Mouse (Mus musculus) embryo, embryonic 10 days (tissue): ENCODE results near the gene Cirbp.

Source experiments
- DNase-seq: peaks from one replicate; pipeline ENCODE4 v3.0.0-alpha.2; 2015; ENCODE audit warnings: low spot score

Gene Cirbp

DNA sequence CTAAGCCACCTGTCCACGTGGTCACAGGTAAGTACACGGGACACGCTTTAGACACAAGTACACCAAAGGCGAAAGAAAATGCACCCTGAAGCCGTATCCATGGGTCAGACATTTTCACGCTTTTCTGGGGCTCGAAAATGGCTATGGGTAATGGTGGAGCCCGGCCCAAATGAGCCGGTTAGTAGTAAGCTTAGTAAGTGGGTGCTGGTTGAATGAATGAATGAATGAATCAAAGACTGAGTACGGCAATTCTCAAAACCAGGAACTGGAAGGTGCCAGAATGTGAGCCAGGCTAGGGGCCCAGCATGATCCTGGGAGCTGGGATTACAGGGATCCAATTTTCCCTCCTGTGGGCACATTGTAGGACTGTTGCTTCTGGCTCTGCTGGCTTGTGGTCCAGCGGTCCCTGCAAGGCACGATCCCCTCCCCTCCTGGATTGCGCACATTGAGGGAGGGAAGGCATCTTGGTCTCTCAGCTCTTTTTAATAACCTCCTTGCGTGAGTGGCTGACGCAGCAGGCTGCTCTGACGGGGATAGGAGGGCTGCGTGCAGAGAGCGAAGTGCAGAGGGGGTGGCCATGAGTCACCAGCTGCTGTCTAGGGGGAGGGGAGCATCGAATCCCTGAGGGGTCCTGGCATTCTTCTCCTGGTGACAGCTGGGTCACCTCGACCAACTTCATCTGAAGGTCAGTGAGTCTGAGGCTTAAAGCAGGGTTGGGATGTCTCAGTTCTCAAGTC, at the start of gene Cirbp:
TSS of gene Cirbp (plus strand) at position 594 of the 737 bp plus-strand sequence.
- peak; percentile 59 for DNase-seq

DNA sequence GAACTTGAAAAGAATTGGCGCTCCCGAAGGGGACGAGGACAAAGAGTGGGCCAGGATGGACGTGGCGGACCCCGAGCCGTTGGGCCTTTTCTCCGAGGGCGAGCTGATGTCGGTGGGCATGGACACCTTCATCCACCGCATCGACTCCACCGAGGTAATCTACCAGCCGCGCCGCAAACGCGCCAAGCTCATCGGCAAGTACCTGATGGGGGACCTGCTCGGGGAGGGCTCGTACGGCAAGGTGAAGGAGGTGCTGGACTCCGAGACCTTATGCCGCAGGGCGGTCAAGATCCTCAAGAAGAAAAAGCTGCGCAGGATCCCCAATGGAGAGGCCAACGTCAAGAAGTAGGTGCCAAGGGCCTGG, 49.2 kb upstream of the Cirbp start:
- no peak for DNase-seq

DNA sequence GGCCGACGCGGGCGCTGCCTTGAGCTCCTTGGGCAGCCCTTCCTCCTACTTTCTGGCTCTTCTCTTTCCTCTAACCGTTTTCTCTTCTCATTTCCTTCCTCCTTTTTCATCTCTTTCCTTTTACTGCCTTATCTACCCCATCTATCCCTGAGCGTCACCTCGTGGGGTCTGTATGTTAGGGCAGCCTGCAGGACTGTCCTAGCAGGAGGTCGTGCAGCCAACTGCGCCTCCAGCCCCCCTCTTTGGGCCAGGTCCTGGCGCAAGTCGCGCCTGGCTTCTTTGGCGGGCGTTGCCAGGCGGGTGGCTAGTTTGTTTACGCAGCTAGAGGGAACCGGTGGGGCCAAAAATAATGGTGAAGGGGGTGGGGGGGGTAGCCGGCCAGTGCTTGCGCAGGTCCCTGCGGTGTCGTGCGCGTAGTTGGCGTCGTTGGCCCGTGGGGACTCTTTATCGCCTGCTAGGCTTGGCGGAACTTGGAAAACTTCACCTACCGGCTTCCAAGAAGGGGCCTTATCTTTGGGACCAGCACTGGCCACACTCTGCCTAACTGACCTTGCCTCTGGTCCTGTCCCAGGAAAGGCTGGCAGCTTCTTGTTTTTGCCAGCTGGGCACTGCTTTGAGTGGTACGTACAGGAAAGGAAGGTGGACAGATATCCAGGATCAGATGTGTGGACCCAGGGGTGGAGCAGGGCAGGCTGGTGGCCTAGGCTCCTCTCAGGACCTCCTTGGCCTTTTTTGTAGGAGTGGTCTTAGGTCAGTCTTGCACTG, 48.7 kb upstream of the Cirbp start:
- DNase-seq: no peak

DNA sequence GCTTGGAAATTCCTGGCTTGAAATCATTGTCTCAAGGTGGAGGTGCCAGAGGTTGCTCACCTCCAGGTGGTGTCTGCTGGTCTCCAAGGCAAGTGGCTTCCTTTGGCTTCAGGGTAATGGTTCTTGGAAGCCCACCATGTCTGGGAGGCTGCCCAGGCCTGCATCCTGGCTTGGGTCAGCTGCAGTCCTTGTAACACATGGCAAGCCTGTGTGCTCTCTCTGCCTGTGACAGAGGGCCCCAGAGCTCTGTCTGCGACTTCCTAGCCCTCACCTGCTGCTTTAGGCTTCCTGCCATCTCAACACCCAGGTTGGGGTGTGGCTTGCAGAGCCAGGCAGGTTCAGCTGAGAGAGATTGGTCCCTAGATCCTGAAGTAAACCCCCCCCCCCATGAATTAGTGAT, 48.0 kb upstream of the Cirbp start:
- DNase-seq: no peak

DNA sequence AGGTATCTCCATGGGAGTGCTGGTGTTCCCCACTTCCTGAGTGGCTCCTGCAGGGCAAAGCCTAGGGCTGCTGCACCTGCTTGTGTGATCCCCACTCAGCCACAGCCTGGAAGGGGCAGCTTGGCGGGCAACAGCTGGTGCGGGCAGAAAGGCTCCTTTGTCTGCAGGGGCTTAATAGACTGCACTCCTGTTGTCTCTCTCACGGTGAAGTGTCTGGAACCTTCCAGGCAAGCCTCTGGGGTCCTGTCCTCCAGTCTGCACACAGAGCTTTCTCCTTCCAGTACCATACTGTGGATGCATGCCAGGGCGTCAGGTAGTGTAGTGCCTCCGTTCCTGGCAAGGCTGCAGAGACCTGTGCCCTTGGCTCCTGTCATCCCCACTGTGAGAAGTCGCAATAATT, 47.2 kb upstream of the Cirbp start:
- DNase-seq: no peak

DNA sequence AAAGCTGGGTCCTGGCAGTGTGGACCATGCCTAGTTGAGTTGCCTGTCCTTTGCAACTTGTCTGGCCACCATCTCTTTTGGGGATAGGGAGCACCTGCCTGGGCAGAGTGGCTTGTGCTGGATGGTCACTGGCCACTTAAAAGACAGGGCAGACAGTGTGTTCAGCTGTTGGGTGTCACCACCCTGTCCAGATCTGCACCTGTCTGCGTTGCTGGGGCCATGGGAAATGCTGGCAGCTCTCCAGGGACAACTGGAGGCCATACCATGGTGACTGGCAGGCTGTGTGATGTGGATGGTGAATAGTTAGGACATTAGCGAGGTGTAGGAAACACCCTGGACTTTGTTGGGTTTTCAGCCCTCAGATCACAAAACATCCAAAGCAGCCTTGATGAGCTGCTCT, 45.6 kb upstream of the Cirbp start:
- DNase-seq: no peak

DNA sequence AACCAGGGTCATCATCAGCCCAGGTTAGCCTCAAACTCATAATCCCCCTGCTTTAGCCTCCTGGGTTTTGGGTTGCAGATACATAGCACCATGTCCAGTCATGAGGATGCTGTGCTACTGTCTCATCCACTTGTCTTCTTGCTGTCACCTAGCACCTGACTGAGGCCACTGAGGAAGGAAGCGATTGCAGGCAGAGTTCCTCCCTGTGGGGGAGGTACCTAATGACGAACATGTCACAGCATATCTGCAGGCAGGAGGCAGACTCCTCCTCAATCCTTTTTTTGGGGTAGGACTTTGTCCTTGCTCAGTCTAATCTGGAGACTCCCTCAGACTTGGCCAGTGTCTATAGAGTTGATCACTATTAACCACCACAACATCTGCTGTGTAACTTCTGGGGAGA, 44.1 kb upstream of the Cirbp start:
- no peak for DNase-seq

DNA sequence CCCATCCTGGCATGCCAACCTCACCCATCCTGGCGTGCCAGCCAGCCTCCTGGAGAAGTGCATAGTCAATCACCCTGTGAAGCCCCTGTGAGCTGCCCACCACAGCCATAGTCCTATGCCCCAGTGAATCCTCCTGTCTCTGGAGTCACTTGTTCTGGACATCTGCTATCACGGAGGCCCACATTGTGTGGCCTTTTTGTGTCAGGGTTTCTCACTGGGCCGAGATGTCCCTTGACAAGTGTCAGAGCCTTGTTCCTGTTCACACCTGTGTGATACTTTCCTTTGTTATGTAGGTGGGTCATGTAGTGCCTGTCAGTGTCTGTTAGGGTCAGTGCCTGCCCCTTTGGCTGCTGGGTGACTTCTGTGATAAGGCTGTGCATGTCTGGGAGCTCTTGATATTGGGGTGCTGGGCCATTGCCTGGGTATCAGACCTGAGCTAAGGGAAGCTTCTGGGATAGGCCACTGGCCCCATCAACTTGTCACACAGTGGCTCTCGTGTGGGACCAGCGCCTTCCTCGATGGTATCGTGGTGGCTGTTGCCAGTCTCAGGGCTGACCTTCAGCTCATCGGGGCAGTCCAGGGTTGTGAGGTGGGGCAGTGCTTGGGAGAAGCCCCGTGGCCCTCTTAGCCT, 41.7 kb upstream of the Cirbp start:
- DNase-seq: no peak

DNA sequence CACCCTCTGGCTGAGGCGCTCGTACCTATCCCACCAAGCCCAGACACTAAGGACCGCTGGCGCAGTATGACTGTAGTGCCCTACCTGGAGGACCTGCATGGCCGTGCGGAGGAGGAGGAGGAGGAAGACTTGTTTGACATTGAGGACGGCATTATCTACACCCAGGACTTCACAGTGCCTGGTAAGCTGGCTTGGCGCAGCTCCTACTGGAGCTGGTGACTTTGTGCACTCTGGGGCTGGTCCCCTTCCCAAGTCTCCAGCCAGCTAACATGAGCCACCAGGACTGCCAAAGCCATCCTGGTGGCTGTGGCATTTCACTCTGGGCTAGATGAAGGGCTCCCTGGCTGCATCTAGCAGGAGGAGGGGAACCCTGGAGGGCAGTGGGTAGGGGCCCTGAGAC, 37.9 kb upstream of the Cirbp start:
- DNase-seq: no peak

DNA sequence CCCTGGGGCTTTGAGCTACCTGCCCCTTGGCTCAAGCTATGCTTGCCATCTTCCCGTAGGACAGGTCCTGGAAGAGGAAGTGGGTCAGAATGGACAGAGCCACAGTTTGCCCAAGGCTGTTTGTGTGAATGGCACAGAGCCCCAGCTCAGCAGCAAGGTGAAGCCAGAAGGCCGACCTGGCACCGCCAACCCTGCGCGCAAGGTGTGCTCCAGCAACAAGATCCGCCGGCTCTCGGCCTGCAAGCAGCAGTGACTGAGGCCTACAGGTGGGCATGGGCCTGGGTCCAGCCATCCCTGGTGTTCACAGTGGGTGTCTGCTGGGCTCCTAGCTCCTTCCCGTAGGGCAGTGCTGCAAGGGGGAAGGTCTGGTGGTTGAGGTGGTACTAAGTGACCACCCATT, 35.9 kb upstream of the Cirbp start:
- no peak for DNase-seq

DNA sequence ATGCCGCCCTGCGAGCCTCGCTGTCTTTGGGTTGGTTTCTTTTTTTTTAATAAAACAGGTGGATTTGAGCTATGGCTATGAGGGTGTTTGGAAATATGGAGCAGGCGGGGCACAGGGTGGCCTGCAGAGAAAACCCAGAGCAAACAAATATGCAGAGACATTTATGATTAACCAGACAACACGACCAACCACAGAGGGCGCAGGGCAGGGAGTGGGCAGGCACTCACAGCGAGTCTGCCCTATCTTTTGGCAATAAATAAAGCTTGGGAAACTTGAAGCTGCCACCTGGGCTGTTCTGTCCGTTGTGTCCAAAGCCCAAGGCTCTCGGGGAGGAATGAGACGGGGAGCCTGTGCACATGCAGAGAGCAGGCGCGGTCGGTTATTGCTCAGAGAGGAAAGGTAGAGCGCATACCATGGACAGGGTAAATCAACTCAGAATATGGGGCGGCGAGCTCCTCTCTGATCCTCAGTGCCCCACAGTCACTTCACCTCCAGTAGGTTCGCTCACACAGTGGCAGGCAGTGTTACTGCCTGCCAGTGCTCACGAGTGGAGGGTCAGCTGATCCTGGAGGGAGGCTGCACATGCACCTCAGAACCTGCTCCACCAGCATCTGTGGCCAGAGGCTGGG, 35.3 kb upstream of the Cirbp start:
- no peak for DNase-seq

DNA sequence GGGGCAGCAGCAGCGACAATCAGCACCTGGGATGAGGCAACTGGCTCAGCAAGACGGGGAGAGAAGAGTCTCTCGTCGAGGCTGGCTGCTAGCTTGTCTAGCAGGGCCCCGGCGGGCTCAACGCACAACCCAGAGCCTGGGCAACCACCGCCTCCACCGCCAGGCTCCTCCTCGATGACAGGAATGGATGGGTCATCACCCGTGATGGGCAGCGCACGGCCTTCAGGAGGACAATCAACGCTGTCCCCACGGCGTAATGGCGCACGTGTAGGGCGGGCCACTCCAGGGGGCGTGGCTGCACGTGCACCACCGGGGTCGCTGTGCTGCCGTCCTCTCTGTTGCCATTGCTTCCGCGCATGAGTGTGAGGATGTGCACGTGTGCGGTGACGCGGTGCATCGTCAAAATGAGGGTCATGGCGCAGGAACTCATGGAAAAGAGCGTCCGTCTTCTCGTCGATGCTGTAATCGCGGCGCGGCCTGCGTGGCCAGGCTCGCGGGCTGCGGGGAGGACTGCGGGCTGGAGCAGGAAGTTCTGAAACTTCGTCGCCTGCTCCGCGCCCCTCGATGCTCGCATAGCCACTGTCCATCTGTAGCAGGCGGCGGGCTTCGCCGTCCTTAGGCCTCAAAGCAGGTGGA, 34.4 kb upstream of the Cirbp start:
- peak; percentile 86 for DNase-seq

DNA sequence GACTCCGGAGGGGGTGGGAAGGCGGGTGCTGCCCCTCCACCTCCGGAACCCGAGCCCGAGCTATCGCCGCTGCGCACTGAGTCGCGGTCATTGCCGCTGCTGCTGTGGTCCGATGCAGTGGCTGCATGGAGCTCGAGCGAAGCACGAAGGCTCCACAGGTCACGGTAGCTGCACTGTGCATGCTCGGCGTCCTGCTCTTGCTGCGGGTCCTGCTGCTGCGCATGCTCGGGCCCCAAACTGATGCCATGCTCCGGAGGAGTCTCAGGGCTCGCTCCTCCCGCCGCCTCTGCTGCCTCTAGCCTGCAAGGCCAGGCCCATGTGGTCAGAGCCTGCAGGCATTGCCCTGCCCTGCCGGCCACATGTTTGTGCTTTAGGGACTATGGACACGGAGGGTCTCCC, 33.8 kb upstream of the Cirbp start:
- DNase-seq: peak; percentile 58

DNA sequence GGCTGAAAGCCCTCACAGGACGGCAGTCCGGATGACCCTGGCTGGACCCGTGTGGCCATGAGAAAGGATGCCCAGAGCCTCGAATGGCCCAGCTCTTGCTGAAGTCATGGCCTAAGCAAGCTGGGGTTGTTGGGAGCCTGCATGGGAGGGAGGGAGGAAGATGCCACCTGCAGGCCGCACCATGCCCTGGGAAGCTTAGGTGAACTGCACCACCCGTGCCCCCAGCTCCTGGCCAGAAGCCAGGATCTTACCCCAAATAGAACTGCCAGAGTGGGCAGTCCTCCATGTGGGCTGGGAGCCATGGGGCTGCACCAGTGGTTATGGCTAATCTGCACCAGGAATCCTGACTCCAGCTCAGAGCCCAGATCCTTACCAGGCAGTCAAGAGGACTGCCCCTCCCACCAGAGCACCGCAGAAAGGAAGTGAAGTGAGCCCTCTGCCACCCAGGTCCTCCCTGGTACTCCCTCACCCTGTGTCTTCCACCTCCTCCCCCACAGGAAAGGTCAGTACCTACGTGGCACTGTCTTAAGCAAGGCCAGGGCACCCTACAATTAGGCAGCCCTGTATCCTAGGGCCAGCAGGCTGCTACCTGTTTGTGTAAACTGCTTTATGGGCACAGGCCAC, 32.4 kb upstream of the Cirbp start:
- DNase-seq: no peak

DNA sequence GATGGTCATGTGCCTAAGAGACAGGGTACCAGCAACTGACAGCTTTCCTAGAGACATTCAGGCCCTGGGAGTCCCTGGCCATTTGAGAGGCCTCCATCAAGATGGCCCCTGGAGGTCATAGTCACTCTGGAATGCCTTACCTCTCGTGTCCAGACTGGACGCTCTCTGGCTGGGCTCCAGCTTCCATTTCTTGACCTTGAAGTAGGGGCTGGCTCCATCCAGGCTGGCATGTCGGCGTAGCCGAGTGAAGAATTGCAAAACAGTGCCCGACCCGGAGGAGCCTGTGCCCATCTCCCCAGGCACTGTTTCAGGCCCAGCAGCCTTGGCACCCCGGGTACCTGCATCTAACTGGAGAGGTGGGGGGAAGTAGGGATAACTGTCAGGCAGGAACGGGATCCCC, 31.4 kb upstream of the Cirbp start:
- DNase-seq: no peak

DNA sequence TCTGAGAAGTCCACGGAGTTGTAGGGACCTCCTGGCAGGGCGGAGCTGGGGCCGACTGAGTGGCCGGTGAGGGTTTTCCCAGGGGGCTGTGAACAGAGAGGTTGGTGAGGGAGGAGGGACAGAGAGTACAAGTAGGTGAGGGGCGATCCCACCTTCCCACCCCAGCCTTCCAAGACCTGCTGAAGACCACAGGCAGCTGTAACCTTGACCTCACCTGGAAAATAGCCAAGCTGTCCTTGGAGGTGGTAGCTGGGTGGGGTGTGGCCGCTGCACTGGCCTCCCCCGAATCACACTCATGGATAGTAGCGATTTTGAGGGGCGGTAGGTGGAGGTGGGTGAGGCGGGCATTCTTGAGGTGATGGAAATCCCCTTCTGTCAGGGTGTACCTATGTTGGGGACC, 30.6 kb upstream of the Cirbp start:
- DNase-seq: no peak

DNA sequence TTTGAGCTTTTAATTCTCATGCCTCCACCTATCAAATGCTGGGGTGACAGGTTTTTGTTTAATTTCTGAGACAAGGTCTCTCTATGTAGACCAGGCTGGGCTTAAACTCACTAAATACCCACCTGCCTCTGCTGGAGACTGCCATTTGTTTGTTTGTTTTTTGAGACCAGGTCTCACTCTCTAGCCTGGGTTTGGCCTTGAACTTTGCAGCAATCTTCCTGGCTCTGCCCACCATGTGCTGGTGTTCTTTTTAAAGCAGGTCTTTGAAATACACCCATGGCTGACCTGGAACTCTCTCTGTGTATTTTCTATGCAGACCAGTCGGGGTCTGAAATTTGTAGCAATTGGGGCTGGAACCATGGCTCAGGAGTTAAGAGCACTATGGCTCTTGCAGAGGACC, 30.1 kb upstream of the Cirbp start:
- no peak for DNase-seq

DNA sequence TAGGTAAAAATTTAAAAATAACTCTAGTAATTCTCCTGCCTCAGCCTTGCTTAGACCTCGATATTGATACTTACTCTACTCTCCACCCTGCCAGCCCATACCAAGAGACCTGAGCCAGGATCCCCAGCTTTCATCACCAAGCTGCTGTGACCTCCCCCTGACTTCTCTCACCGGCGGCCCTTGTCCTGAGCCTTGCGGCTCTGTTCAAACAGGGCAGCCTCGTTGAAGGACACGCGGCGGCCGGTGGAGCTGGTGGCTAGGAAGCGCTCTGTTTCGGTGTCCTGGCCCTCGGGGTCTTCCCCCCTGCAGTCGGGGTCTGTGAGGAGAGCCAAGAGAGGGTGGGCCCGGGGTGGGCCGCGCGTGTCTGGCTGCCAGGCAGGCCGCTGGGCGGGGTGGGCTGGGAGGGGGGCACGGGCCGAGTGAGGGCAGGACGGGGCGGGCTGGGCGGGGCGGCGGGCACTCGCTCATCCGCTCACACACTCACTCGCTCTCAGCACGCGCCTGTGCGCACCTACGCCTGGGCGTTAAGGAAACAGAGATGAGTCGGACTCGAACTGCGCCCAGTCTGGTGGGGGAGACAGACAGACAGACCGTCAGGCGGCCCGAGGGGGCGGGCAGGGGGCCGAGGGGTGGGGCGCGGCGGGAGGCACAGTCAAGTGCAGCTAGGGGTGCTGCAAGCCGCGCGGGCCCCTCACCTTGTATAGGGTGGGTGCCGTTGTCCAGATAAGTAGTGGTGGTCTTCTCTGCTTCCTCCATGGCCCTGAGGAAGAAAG, 29.4 kb upstream of the Cirbp start:
- DNase-seq: no peak

DNA sequence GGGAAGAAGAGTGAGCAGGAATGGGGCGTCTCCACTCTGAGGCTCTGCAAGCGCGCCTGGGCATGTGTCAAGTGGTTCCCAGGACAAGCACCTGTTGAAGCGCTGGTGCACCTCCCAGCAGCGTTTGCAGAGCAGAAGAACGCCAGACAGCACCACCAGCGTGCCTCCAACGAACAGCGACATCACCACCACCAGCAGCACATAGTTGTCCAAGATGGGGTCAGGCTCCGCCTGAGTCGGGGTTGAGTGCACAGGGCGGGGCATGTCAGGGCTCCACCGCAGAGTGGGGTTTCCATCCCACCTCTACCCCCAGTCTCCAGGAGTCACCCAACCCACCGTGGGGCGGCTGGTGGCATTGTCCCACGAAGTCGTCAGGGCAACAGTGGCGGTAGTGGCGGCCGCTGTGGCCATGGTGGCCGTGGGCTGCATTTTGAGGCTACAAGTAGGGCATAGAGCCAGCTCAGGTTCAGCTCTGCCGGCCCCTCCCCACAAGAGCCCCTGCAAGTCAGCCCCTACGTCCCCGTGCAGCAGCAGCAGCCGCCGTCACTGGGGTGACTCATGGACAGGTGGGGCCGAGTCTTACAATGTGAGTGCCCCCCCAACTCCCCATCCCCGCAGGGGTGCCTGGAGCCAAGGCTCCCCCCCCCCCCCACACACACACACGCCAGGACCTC, 28.7 kb upstream of the Cirbp start:
- peak; percentile 47 for DNase-seq
